Mouse (Mus musculus) olfactory bulb, adult 2 months (tissue): ENCODE measurements at regions not wholly inside any gene's neighbourhood (a gene's known extent, or its start where the extent isn't known, plus 50 kb on each side); places are given as distances from the start of the nearest gene placed in this dataset.

Experiments used
- H3K27ac ChIP-seq: fragments of 200-500 bp; 2 replicates; pipeline ENCODE4 v1.5.1; 2012; ENCODE audit warnings: low read depth, low read length; ENCODE audit not compliant: insufficient read depth
- H3K4me1 ChIP-seq: fragments of 200-500 bp; 2 replicates; pipeline ENCODE4 v1.6.1; 2012; ENCODE audit warnings: low read length; ENCODE audit not compliant: control insufficient read depth, insufficient read depth
- H3K4me3 ChIP-seq: fragments of 200-500 bp; 2 replicates; pipeline ENCODE4 v1.5.1; 2012; ENCODE audit warnings: mild to moderate bottlenecking, low read depth, low read length, moderate library complexity; ENCODE audit not compliant: insufficient read depth
- CTCF ChIP-seq: fragments of 200-500 bp; IDR thresholded peaks from 2 replicates; pipeline ENCODE4 v1.5.1; 2012; ENCODE audit warnings: low read depth, mild to moderate bottlenecking, low read length, moderate library complexity; ENCODE audit not compliant: insufficient read depth
- POLR2A ChIP-seq: fragments of 200-500 bp; IDR thresholded peaks from 2 replicates; pipeline ENCODE4 v1.6.1; 2012; ENCODE audit warnings: mild to moderate bottlenecking, low read depth, low read length, moderate library complexity; ENCODE audit not compliant: insufficient read depth
- WGBS: fragments of 180-500 bp; shearing (Covaris S2); methylation state at CpG from one replicate; pipeline ENCODE4 v1.1.7; 2018; 5-methylcytosine and 5-hydroxymethylcytosine counted together

DNA sequence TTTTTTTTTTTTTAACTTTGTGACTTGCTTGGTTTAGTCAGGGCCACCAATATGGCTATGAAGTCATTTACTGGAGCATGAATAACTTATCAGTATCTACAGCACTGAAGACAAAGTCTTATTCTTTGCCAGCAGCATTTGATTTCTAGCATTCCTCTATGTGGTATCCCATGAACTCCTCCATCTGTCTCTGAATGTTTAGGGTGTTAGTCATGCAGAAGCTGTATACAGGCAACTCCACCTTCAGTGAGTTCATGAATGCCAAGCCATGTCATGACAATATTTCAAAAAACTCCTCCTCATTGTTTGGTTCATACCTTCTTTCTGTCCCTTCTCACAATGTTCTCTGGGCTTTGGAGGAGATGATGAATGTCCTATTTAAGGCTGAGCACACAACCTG lies 1438.4 kb upstream of the A1bg start:
- TF ChIP-seq POLR2A: no peak
- no peak for TF ChIP-seq CTCF
- H3K4me3 ChIP-seq: no peak overlapping the region
- no peak overlapping the region for H3K27ac ChIP-seq
- no peaks in the 10 kb centered on the region for H3K4me1 ChIP-seq

DNA sequence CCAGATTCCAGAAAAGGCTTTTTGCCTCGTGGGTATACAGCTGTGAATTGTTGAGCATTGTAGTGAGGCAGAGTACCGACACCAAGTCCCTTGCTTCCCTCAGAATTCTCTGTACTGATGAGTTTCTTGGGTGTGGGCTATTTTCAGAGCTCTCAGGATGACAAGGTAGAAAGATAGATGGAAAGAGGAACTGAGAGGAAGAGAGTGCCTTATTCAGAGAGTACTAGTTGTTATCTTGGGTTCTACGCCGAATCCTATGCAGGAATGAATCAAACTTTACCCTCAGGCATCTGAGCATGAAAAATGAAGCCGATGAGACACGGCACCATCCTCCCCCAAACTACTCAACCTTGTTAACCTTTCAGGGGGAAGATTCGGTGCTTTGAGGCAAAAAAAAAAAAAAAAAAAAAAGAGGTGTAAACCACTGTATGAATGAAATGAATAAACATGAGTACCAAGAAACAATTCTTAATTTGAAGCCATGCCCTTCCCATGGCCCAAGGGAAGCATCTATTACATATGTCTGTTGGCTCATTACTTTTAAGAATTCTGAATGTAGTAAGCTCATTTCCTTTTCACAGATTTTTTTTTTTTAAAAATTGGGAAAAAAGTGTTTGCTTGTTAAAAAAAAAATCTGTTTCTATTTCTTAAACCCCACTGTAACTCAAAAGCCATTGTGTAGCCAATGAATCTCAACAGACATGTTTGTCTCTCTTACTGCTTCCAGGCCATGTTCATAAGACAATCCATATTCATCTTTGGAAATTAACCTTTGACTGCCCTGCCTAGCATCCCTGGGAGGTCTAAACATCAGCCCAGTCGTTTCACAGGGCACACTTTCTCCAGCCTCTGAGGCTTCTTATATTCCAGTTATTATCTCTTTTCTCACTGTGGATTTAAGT lies 1435.8 kb upstream of the A1bg start:
- WGBS: 82% methylated on average over 8 of the region's 8 CpGs
- H3K4me1 ChIP-seq: no peaks in the 10 kb centered on the region
- no peak overlapping the region for H3K4me3 ChIP-seq
- H3K27ac ChIP-seq: no peak overlapping the region
- TF ChIP-seq POLR2A (no peak), CTCF (no peak)

DNA sequence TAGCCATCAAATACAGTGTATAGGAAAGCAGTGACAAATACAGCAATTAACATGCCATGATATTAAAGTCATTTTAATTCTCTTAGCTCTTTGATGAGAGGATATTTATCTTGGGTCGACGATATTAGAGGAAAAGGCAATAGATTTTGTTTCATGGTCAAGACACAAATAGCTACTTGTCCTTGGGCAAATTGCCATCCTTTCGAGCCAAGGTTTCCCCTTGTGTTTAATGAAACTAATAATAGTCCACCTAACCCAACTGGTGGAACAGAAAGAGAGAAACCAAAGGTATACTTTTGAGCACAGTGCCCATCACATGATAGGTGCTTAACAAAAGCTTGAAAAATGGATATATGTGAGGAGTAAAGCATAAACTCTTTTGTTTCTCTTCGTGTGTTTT lies 1431.0 kb upstream of the A1bg start:
- WGBS: 66% methylated on average over 4 of the region's 4 CpGs
- H3K4me1 ChIP-seq: no peaks in the 10 kb centered on the region

DNA sequence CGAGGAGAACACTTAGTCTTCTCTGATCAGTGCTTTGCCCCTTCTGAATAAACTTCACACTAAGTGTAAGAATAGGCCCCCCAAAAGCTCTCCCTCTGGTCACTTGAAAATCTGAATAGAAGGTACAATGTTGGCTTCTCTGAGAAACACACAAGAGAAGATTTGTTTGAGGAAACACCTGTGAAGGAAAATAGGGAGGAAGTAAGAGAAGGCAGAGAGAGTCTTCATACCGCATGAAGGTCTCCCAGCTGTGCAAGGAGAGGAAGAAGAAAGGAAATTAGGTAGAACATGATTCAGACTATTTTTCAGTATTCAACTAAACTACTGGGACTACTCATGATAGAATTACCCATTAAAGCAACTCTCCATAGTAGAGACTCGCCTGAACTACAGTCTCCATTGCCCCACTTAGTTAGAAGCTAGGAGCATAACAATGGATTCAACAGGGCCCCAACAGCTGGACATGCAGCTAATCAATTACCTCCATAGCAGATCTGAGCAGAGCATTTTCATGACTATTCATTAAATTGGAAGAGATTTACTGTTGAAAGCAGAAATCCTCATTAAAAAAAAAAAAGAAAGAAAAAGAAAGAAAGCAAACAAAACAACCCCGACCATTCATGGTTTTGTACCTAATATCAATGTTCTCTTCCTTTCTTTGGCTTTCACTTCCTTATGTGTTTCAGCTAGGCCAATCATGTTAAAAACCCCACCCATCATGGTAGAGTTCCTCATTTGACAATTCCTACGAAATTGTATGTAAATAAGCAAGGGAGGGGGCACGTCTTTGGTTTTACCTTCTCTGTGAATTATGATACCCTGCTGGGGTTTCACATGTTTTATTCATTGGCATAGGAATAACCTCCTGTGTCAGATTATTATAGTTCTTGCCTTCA lies 1428.3 kb upstream of the A1bg start:
- no peak for TF ChIP-seq POLR2A
- TF ChIP-seq CTCF: no peak
- no peak overlapping the region for H3K4me3 ChIP-seq
- WGBS: 82% methylated on average over 6 of the region's 6 CpGs
- H3K4me1 ChIP-seq: no peaks in the 10 kb centered on the region
- H3K27ac ChIP-seq: no peak overlapping the region

More for the DNA sequence above, 1431.0 kb upstream of the A1bg start:
- H3K4me3 ChIP-seq: no peak overlapping the region
- no peak for TF ChIP-seq CTCF
- TF ChIP-seq POLR2A: no peak
- no peak overlapping the region for H3K27ac ChIP-seq

DNA sequence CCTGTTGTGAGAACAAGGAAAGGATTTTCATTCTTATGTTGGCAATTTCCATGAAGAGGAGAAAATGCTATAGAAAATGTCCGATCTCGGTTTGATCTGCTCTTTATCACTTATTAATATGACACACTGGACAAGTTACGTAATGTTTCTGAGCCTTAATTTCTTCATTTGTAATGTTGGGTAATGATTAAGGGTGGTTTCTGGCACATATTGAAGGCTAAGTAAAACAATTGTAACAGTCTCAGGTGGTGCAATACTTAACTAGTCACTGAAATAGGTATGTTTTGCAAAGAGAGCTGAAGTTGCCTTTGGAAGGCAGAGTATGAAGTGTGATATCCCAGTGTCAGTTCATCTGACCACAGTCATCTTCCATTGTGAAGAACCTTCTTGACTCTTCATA lies 1427.2 kb upstream of the A1bg start:
- no peak overlapping the region for H3K4me3 ChIP-seq
- WGBS: 98% methylated on average over 3 of the region's 3 CpGs
- H3K27ac ChIP-seq: no peak overlapping the region
- no peak for TF ChIP-seq CTCF
- no peak for TF ChIP-seq POLR2A
- H3K4me1 ChIP-seq: no peaks in the 10 kb centered on the region

DNA sequence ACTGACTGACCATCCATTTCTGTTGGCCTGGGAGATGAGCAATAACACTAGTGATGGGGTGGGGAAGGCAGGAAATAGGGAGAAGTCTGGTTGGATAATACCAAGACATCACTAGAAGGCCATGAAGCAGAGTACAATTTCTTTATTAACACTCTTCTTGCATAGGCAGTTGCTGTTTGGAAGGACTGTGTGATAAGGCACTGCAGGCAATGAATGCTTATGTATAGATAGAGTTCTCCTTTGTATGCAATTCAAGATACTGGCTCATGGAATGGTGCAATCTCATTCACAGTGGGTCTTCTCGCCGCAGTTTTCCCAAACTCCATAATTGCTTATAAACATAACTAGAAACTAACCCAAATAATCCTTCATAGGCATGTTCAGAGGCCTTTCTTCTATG lies 1426.1 kb upstream of the A1bg start:
- no peak for TF ChIP-seq CTCF
- TF ChIP-seq POLR2A: no peak
- Histone ChIP-seq H3K4me3 (no peak overlapping the region), H3K27ac (no peak overlapping the region), H3K4me1 (no peaks in the 10 kb centered on the region)
- WGBS: 93% methylated on average over 2 of the region's 2 CpGs

DNA sequence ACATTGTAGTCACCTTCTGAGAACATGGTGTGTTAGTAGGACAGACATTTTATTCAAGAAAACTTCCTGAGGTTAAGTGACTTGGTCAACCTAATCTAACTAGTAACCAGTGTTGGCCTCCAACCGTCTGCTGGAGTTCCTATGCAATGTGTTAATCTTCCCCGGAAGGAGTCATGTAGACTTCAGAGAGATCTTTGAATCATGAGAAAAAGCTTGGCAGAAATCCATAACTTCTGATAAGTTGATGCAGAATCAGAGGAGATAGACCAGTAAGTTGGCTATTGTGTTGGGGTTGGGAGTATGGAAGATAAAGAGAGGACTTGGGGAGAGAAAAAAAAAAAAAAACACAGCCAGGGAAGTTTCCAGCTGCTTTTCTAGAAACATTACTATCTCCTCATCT lies 1424.9 kb upstream of the A1bg start:
- no peak for TF ChIP-seq POLR2A
- TF ChIP-seq CTCF: no peak
- no peak overlapping the region for H3K27ac ChIP-seq
- H3K4me1 ChIP-seq: no peaks in the 10 kb centered on the region
- 86% methylated on average over 2 of the region's 2 CpGs for WGBS
- no peak overlapping the region for H3K4me3 ChIP-seq

DNA sequence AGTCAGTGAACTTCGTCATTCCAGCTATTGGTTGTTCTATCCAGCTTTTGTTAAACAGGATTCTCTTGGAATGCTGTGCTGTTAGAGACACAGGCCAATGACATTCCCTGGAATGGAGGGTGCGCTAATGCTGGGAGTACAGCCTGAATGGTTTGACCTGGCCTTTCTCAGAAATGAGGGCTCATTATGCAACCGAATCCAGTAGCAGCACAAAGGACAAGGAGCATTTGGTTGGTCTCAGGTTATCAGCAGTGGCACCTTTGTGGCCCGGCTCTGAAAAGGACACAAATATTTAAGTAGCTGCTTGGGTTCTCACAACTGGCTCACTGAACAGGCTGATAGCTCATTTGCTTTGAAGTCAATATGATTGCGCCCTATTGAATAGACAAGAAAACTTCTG lies 1423.1 kb upstream of the A1bg start:
- Histone ChIP-seq H3K4me3 (no peak overlapping the region), H3K27ac (no peak overlapping the region), H3K4me1 (no peaks in the 10 kb centered on the region)
- TF ChIP-seq CTCF: no peak
- WGBS: 95% methylated on average over 5 of the region's 5 CpGs
